Mouse (Mus musculus): ENCODE measurements around the gene Btbd7.

Btbd7 gene

GRCm38 (mm10) chr12:102779452-102779851, 98.8 kb downstream of the Btbd7 start:
- DNase-seq: no peak

- DNase-seq: no peak
Observed at GRCm38 (mm10) chr12:102778151-102778550, 100.1 kb downstream of the Btbd7 start.

- no peak for DNase-seq
Observed at GRCm38 (mm10) chr12:102776035-102776434, 102.2 kb downstream of the Btbd7 start.

GRCm38 (mm10) chr12:102772676-102773075, 105.6 kb downstream of the Btbd7 start:
- no peak for DNase-seq

- no peak for DNase-seq
Observed at GRCm38 (mm10) chr12:102771601-102772000, 106.7 kb downstream of the Btbd7 start.

- no peak for DNase-seq
Observed at GRCm38 (mm10) chr12:102769000-102769399, 109.3 kb downstream of the Btbd7 start.

GRCm38 (mm10) chr12:102763696-102764095, 114.6 kb downstream of the Btbd7 start:
- DNase-seq: no peak

- no peak for DNase-seq
Observed at GRCm38 (mm10) chr12:102761668-102762067, 116.6 kb downstream of the Btbd7 start.

- no peak for DNase-seq
Observed at GRCm38 (mm10) chr12:102758936-102759335, 119.3 kb downstream of the Btbd7 start.

- DNase-seq: no peak
Observed at GRCm38 (mm10) chr12:102758403-102758756, 119.9 kb downstream of the Btbd7 start, which contains the start of gene Gm20604. Gene Gm20604, minus strand, starts transcription at chr12:102758672.

GRCm38 (mm10) chr12:102757689-102758402, 120.4 kb downstream of the Btbd7 start, which contains the start of the genes Gm28051, Gon7 and Ubr7:
Gene Gm28051, minus strand, starts transcription at chr12:102757765.
Gene Gon7, minus strand, starts transcription at chr12:102757803.
Gene Ubr7, plus strand, starts transcription at chr12:102757967.
- peak; percentile 97 for DNase-seq

GRCm38 (mm10) chr12:102757055-102757688, 121.1 kb downstream of the Btbd7 start:
- no peak for DNase-seq

GRCm38 (mm10) chr12:102756304-102756703, 122.0 kb downstream of the Btbd7 start:
- no peak for DNase-seq

- DNase-seq: no peak
Observed at GRCm38 (mm10) chr12:102748256-102748655, 130.0 kb downstream of the Btbd7 start.

- no peak for DNase-seq
Observed at GRCm38 (mm10) chr12:102744839-102745238, 133.4 kb downstream of the Btbd7 start.

GRCm38 (mm10) chr12:102743589-102744574, 134.4 kb downstream of the Btbd7 start, which contains the start of the genes Moap1 and Tmem251:
Gene Moap1, minus strand, starts transcription at chr12:102743661.
Gene Tmem251, plus strand, starts transcription at chr12:102743762.
- DNase-seq: peak; percentile 89

GRCm38 (mm10) chr12:102743036-102743588, 135.2 kb downstream of the Btbd7 start:
- DNase-seq: no peak

GRCm38 (mm10) chr12:102742056-102742455, 136.2 kb downstream of the Btbd7 start:
- no peak for DNase-seq

- no peak for DNase-seq
Observed at GRCm38 (mm10) chr12:102740285-102740684, 138.0 kb downstream of the Btbd7 start.

GRCm38 (mm10) chr12:102739096-102739495, 139.2 kb downstream of the Btbd7 start:
- no peak for DNase-seq

- DNase-seq: no peak
Observed at GRCm38 (mm10) chr12:102733381-102733780, 144.9 kb downstream of the Btbd7 start.

GRCm38 (mm10) chr12:102730798-102731619, 147.3 kb downstream of the Btbd7 start:
- no peak for DNase-seq

Data from layer of hippocampus, adult 9-11 months (tissue).